Mouse (Mus musculus) forebrain, postnatal 0 days (tissue): Measurements from ENCODE around the gene Sept6. TPM values are rescaled to one million over a fixed set of nuclear protein-coding genes. Genes with fewer than 3 reads are reported as not detected.

ENCODE experiments used
- ATAC-seq: fragments of 200-750 bp; cut with Nextera tagmentation; 2 replicates; pipeline ENCODE4 v1.8.0; 2017; ENCODE audit warnings: mild to moderate bottlenecking, moderate library complexity
- DNase-seq: peaks from one replicate; pipeline ENCODE4 v3.0.0-alpha.2; 2015
- H3K27ac ChIP-seq: fragments of 300-500 bp; sonication (generic); 2 replicates; pipeline ENCODE4 v1.5.1; 2014; ENCODE audit warnings: low read depth, mild to moderate bottlenecking, antibody characterized with exemption, low read length, moderate library complexity, mixed read lengths
- H3K27me3 ChIP-seq: fragments of 300-500 bp; sonication (generic); 2 replicates; pipeline ENCODE4 v1.6.1; 2014; ENCODE audit warnings: mild to moderate bottlenecking, low read length, mixed read lengths; ENCODE audit not compliant: insufficient read depth
- H3K36me3 ChIP-seq: fragments of 300-500 bp; sonication (generic); 2 replicates; pipeline ENCODE4 v1.6.1; 2014; ENCODE audit warnings: mild to moderate bottlenecking, moderate library complexity; ENCODE audit not compliant: insufficient read depth
- H3K4me1 ChIP-seq: fragments of 300-500 bp; sonication (generic); 2 replicates; pipeline ENCODE4 v1.6.1; 2014; ENCODE audit warnings: antibody characterized with exemption; ENCODE audit not compliant: insufficient read depth
- H3K4me2 ChIP-seq: fragments of 300-500 bp; sonication (generic); 2 replicates; pipeline ENCODE4 v1.6.1; 2014; ENCODE audit warnings: low read depth, mild to moderate bottlenecking, moderate library complexity
- H3K4me3 ChIP-seq: fragments of 300-500 bp; sonication (generic); 2 replicates; pipeline ENCODE4 v1.5.1; 2014; ENCODE audit warnings: low read depth, low read length, mixed read lengths
- H3K9ac ChIP-seq: fragments of 300-500 bp; sonication (generic); 2 replicates; pipeline ENCODE4 v1.6.1; 2014; ENCODE audit warnings: mild to moderate bottlenecking
- H3K9me3 ChIP-seq: fragments of 300-500 bp; sonication (generic); 2 replicates; pipeline ENCODE4 v1.6.1; 2016; ENCODE audit warnings: low read length
- CTCF ChIP-seq: sonication (generic); IDR thresholded peaks from 2 replicates; pipeline ENCODE4 v1.5.1; 2016; ENCODE audit warnings: antibody characterized with exemption, control low read depth, low read depth
- WGBS: fragments of 180-500 bp; shearing (Covaris S2); extraction: QIAGEN DNeasy Blood & Tissue Kit; methylation state at CpG from one replicate; pipeline ENCODE4 v1.1.7; 2014; 5-methylcytosine and 5-hydroxymethylcytosine counted together
- polyA plus RNA-seq: library from polyadenylated mRNA; unstranded; fragments of >200 nt; fragmentation: Nextera tagmentation; extraction: Ambion mirVana; gene quantifications from 2 replicates; pipeline ENCODE4 v1.2.1, GENCODE M21; 2015
- total RNA-seq: library from RNA; depleted of rRNA; stranded (reverse); fragments of >200 nt; gene quantifications from 2 replicates; pipeline ENCODE4 v1.2.3, GENCODE M21; 2014

Sept6 gene
- total and polyA plus RNA-seq, 2 experiments from 2014 or later: 59.1 to 101 TPM

DNA sequence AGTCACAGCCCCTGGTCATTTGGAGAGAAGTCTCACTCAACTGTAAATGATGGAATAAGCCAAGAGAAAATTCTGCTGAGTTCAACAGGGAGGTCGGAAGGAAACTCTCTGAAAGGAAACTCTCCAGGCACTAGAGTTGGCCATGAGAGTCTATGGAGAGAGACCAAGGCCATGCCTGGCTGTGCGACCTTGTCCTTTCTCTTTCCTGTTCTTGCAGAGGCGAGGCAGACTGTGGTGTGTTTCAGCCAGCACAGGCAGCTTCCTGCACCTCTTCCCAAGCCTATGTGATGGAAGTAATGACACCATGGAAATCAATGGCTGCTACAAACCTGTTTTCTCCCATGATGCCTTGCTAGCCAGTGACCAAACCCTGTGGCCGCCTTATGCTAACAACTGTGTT is 20.4 kb downstream of the Sept6 start:
- Histone ChIP-seq H3K9ac (no peak overlapping the region), H3K4me3 (no peak overlapping the region), H3K9me3 (no peaks in the 10 kb centered on the region), H3K4me1 (no peaks in the 10 kb centered on the region), H3K36me3 (no peaks in the 10 kb centered on the region), H3K4me2 (no peak overlapping the region), H3K27me3 (no peaks in the 10 kb centered on the region), H3K27ac (no peak overlapping the region)
- 89% methylated on average over 4 of the region's 4 CpGs for WGBS
- ATAC-seq (no peak), DNase-seq (no peak)
- no peak for TF ChIP-seq CTCF

DNA sequence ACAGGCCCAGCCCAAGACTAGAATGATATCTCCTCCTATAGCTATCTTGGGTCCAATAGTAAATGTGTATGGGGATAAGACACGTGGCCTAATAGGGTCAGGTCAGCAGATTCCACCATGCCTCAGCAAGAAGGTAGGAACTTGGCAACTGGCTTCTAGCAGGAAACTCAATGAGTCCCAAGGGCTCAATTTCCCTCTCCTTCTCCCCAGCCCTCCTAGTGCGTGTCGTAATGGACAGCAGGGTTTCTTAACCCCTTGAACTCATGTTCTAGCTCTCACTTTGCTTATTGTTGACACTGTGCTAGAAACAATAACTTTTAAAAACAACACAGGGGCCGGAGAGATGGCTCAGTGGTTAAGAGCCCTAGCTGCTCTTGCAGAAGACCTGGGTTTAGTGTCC is 22.1 kb downstream of the Sept6 start:
- no peak overlapping the region for H3K9ac ChIP-seq
- no peak for TF ChIP-seq CTCF
- no peaks in the 10 kb centered on the region for H3K27me3 ChIP-seq
- H3K4me3 ChIP-seq: no peak overlapping the region
- no peaks in the 10 kb centered on the region for H3K4me1 ChIP-seq
- no peak overlapping the region for H3K27ac ChIP-seq
- H3K9me3 ChIP-seq: no peaks in the 10 kb centered on the region
- 88% methylated on average over 4 of the region's 4 CpGs for WGBS
- no peak overlapping the region for H3K4me2 ChIP-seq
- DNase-seq (no peak), ATAC-seq (no peak)
- no peaks in the 10 kb centered on the region for H3K36me3 ChIP-seq

DNA sequence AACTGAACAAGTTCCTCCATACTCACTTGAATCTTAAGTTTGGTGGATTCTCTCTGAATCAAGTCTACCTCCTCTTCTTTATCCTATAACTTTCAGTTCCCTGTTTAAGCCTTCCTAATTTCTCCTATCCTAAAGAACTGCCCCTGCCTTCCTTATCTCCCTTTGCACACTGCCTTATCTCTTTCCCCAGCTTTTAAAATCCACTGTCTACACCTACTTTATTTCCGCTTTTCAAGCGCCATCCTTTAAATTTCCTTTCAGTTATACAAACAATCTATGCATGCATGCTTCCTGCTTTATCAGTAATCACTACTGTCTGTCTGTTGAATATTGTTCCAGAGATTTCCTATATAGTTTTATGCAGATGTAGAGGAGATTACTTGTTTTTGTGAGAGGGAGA is 34.9 kb downstream of the Sept6 start:
- H3K9me3 ChIP-seq: no peaks in the 10 kb centered on the region

DNA sequence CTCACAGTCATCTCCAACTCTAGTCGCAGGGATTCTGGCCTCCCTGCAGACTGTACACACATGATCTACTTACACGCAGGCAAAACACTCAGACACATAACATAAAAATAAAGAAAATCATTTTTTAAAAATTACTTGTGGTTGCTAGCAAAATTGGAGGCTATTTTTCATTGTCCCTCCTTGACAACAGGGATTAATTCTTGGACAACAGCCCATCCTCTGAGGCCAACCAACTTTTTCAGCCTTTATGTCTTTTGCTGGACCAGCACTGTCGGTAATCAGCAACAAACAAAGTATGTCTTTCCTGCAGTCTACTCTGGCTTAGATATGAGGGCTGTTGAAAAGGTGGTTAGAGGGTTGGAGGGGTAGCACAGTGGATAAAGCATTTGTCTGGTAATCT is 50.5 kb downstream of the Sept6 start:
- 92% methylated on average over 3 of the region's 3 CpGs for WGBS
- DNase-seq: no peak
- Histone ChIP-seq H3K4me3 (no peak overlapping the region), H3K27me3 (no peaks in the 10 kb centered on the region), H3K36me3 (no peaks in the 10 kb centered on the region), H3K9me3 (no peaks in the 10 kb centered on the region), H3K9ac (no peak overlapping the region), H3K4me2 (no peak overlapping the region), H3K4me1 (no peaks in the 10 kb centered on the region), H3K27ac (no peak overlapping the region)
- ATAC-seq: no peak
- no peak for TF ChIP-seq CTCF

More for the DNA sequence above, 34.9 kb downstream of the Sept6 start:
- Histone ChIP-seq H3K27me3 (no peaks in the 10 kb centered on the region), H3K27ac (no peak overlapping the region), H3K4me3 (no peak overlapping the region), H3K4me2 (no peak overlapping the region), H3K36me3 (no peaks in the 10 kb centered on the region), H3K4me1 (no peaks in the 10 kb centered on the region), H3K9ac (no peak overlapping the region)
- no peak for DNase-seq
- no peak for TF ChIP-seq CTCF
- no peak for ATAC-seq
- 93% methylated on average over 2 of the region's 2 CpGs for WGBS

DNA sequence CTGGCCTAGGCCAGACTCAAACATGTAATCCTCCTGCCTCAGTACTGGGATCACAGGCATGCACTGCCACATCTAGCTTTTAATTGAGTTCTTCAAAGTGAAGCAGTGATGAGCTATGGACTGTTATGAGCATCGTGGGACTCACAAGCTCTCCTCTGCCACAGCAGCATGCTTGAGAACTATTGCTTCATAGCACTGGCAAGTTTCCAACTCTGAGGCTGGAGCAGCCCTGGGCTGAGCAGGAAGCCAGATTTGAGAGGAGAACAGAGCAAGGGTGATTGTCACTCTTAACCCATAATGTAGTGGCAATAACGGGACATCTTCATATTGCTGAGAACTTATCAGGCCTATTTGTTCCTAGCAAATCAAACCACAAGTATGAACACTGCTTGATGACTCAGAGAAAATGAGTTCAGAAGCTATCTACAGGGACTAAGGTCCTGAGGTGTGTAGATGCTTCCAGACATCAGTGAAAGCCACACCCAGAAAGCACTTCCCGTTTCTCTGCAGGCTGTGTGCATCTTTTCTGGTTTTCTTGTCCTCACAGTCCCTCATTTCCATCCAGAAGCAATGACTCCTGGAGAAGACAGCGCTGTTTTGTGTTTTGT is 51.7 kb downstream of the Sept6 start:
- H3K4me3 ChIP-seq: no peak overlapping the region
- DNase-seq: peak; percentile 17
- H3K9me3 ChIP-seq: no peaks in the 10 kb centered on the region
- no peaks in the 10 kb centered on the region for H3K27me3 ChIP-seq
- no peak for ATAC-seq
- no peak overlapping the region for H3K9ac ChIP-seq
- no peaks in the 10 kb centered on the region for H3K4me1 ChIP-seq
- 79% methylated on average over 4 of the region's 4 CpGs for WGBS
- no peak overlapping the region for H3K4me2 ChIP-seq
- no peaks in the 10 kb centered on the region for H3K36me3 ChIP-seq
- TF ChIP-seq CTCF: no peak
- no peak overlapping the region for H3K27ac ChIP-seq

DNA sequence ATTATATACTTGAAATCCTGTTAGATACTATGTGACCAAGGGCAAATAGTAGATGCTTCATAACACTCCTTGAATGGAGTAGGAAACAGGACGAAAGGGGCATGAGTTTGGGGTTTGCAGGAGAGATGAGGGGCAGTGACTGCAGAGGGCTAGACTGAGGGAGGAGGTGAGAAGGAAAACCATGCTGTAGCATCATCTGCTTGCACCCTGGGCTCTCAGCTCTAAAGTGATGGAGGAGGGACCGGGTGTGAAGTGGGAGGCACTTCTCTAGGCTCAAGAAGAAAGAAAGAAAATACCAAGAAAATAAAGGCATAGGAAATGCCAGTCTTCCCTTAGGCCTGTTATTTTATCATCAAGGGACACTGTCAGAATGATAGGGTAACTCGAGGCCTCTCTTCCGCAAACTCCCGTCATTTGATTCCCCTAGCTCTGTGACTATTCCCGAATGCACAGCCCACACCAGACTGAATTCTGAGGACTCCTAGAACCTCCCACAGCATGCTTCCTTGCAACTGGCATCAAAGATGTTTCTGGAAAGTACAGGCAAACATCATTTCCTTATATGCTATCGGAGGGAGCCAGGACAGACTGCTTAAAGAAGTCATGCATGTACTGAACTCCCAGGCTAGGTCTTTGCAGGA is 56.1 kb downstream of the Sept6 start:
- Histone ChIP-seq H3K27ac (no peak overlapping the region), H3K9ac (no peak overlapping the region)

DNA sequence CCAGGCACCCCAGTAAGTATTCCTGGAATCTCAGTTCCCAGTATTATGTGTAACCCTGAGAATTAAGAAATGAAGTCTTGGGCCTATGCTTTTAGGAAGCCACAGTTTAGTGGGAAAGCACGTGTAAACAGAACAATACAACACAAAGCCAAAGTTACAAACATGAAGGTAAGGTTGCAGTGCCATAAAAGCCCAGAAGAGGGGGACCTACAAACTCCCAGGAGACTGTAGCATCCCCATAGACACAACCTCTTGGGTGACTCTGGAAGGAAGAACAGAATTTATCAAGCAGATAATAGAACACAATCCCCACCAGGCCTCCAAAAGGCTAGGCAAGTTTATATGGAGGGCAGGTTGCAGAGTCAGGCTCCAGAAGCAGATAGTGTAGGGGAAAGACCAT is 61.0 kb downstream of the Sept6 start:
- Histone ChIP-seq H3K27me3 (no peaks in the 10 kb centered on the region), H3K36me3 (no peaks in the 10 kb centered on the region), H3K27ac (no peak overlapping the region), H3K4me3 (no peak overlapping the region), H3K4me1 (no peaks in the 10 kb centered on the region), H3K9ac (no peak overlapping the region), H3K9me3 (no peaks in the 10 kb centered on the region), H3K4me2 (no peak overlapping the region)
- DNase-seq (peak; percentile 32), ATAC-seq (no peak)
- TF ChIP-seq CTCF: peak; percentile 51
- WGBS: 32% methylated on average over 1 of the region's 1 CpGs

More for the DNA sequence above, 56.1 kb downstream of the Sept6 start:
- H3K27me3 ChIP-seq: no peaks in the 10 kb centered on the region
- H3K9me3 ChIP-seq: no peaks in the 10 kb centered on the region
- ATAC-seq (no peak), DNase-seq (no peak)
- H3K36me3 ChIP-seq: no peaks in the 10 kb centered on the region
- no peaks in the 10 kb centered on the region for H3K4me1 ChIP-seq
- 82% methylated on average over 7 of the region's 7 CpGs for WGBS
- TF ChIP-seq CTCF: no peak
- H3K4me2 ChIP-seq: no peak overlapping the region
- no peak overlapping the region for H3K4me3 ChIP-seq
